Mouse (Mus musculus) limb, embryonic 14.5 days (tissue): ENCODE data around the gene Nes. TPM values are rescaled to one million over a fixed set of nuclear protein-coding genes. Genes with fewer than 3 reads are reported as not detected.
A peak's percentile ranks its signal among the peaks of the same experiment; 100 is the strongest.

Experiments
- ATAC-seq: fragments of 200-750 bp; cut with Nextera tagmentation; 2 replicates; pipeline ENCODE4 v1.8.0; 2017; ENCODE audit warnings: low read depth, moderate number of reproducible peaks, moderate TSS enrichment; ENCODE audit not compliant: low FRiP score
- DNase-seq: peaks from one replicate; pipeline ENCODE4 v3.0.0-alpha.2; 2015; ENCODE audit warnings: low spot score
- H3K27ac ChIP-seq: fragments of 300-500 bp; sonication (generic); replicated peaks from 2 replicates; pipeline ENCODE4 v1.5.1; 2014; ENCODE audit warnings: low read depth, mild to moderate bottlenecking, low read length, moderate library complexity, mixed read lengths
- H3K27me3 ChIP-seq: fragments of 300-500 bp; sonication (generic); 2 replicates; pipeline ENCODE4 v1.6.1; 2014; ENCODE audit warnings: low read length, mixed read lengths; ENCODE audit not compliant: control insufficient read depth, insufficient read depth
- H3K36me3 ChIP-seq: fragments of 300-500 bp; sonication (generic); 2 replicates; pipeline ENCODE4 v1.6.1; 2014; ENCODE audit warnings: mild to moderate bottlenecking, low read length, moderate library complexity, mixed read lengths; ENCODE audit not compliant: control insufficient read depth, insufficient read depth
- H3K4me1 ChIP-seq: fragments of 300-500 bp; sonication (generic); 2 replicates; pipeline ENCODE4 v1.6.1; 2014; ENCODE audit warnings: antibody characterized with exemption, low read length, mixed read lengths; ENCODE audit not compliant: control insufficient read depth, insufficient read depth
- H3K4me2 ChIP-seq: fragments of 300-500 bp; sonication (generic); replicated peaks from 2 replicates; pipeline ENCODE4 v1.6.1; 2014; ENCODE audit warnings: low read depth, mild to moderate bottlenecking, low read length, moderate library complexity; ENCODE audit not compliant: severe bottlenecking
- H3K4me3 ChIP-seq: fragments of 300-500 bp; sonication (generic); replicated peaks from 2 replicates; pipeline ENCODE4 v1.5.1; 2014; ENCODE audit warnings: low read length
- H3K9ac ChIP-seq: fragments of 300-500 bp; sonication (generic); 2 replicates; pipeline ENCODE4 v1.6.1; 2014; ENCODE audit warnings: mild to moderate bottlenecking, low read depth, low read length, moderate library complexity; ENCODE audit not compliant: severe bottlenecking
- H3K9me3 ChIP-seq: fragments of 300-500 bp; sonication (generic); 2 replicates; pipeline ENCODE4 v1.6.1; 2016; ENCODE audit warnings: low read length; ENCODE audit not compliant: control insufficient read depth
- POLR2A ChIP-seq: fragments of 200-500 bp; IDR thresholded peaks from 2 replicates; pipeline ENCODE4 v1.8.0; 2012; ENCODE audit warnings: inconsistent platforms, mild to moderate bottlenecking, moderate library complexity, borderline replicate concordance; ENCODE audit not compliant: insufficient read depth, insufficient read length; ENCODE audit errors: extremely low read depth
- WGBS: fragments of 180-500 bp; shearing (Covaris S2); extraction: QIAGEN DNeasy Blood & Tissue Kit; methylation state at CpG from one replicate; pipeline ENCODE4 v1.1.7; 2014; 5-methylcytosine and 5-hydroxymethylcytosine counted together
- polyA plus RNA-seq, 2 experiments: library from polyadenylated mRNA; depleted of rRNA in 1 of 2; stranded (reverse) in 1 of 2; unstranded in 1 of 2; fragments of >200 nt; fragmentation: Nextera tagmentation in 1 of 2; extraction: Ambion mirVana in 1 of 2; gene quantifications; 2 replicates each; pipeline versions ENCODE4 v1.2.1 to v1.2.3; 2012 to 2014

Gene Nes
- polyA plus RNA-seq, 2 experiments, result 28.7 to 36.0 TPM

DNA sequence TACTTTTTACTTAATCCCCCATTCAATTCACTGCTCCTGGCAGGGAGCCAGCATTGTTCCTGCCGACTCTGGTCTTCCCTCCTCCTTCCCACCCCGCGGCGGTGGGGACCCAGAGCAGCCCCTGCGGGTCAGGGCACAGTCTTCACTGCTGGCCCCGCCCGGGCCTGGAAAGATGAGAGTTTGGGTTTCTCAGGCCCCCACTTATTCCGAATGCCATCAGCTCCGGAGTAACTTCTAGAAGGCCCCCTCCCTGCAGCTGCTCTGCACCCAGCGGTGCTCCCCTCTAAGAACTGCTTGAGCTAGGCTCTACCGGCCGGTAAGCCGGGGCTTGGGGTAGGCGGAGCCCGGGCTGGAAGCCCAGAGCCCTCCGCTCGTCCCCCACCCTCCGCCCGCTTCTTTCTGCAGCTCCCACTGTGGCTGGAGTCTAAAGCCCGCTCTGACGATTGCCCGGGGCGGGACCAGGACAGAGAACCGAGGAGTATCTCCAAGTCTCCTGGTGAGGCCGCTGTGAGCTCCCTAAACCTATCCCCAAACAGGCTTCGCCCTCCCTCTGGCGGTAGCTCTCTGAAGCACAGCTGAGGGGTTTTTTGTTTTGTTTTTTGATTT lies 10.2 kb upstream of the Nes start:
- peak; percentile 98 for ATAC-seq
- no peaks in the 10 kb centered on the region for H3K9me3 ChIP-seq
- peak; percentile 60; the same call in 1 of the 2 replicates for TF ChIP-seq POLR2A
- 4% methylated on average over 23 of the region's 27 CpGs for WGBS
- H3K27ac ChIP-seq, result peak overlapping the region; percentile 92
- no peaks in the 10 kb centered on the region for H3K36me3 ChIP-seq
- H3K9ac ChIP-seq, result peak overlapping the region; percentile 51
- H3K4me3 ChIP-seq, result peak overlapping the region; percentile 33
- DNase-seq, result peak; percentile 98
- no peaks in the 10 kb centered on the region for H3K27me3 ChIP-seq
- peaks cover 29% of the 10 kb centered on the region for H3K4me1 ChIP-seq
- H3K4me2 ChIP-seq, result peak overlapping the region; percentile 47

DNA sequence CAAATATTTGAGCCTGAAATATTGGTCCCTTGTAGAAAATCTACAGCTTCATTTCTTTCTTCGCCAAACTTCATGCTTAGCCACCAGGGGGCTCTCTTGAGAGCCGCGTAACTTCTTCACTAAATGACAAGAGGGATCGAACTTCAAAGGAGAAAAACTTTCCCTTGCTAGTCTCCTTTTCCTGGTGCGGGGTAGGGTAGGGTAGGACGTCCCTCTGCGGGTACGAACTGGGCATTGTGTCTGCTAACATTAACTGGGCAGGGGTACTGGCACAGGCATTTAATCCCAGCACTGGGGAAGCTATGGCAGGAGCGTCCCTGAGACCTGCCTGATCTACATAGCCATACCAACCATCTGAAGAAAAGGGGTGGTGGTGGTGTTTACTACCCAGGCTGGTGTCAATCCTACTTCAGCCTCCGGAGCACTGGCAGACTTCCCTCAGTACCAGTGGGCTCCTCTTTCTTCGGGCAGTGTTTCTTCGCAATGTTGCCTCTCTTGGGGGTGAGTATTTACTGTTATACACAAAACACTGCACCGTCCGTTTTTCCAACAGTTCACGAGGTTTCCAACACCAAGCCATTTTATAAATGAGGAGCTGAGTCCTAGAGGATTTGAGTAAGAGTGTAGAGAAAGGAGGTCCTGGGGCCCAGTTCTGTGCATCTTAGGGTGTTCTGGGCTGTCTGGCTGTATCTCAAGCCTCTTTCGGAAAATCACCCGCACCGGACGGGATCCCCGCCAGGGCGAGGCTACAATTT lies 517 bp upstream of the Nes start:
- DNase-seq (peak; percentile 74), ATAC-seq (no peak)
- no peaks in the 10 kb centered on the region for H3K9me3 ChIP-seq
- WGBS, result under 1% methylated on average over 21 of the region's 21 CpGs
- H3K4me2 ChIP-seq, result peak overlapping the region; percentile 92
- H3K27ac ChIP-seq, result no peak overlapping the region; the same call in 1 of the 2 replicates
- H3K36me3 ChIP-seq, result no peaks in the 10 kb centered on the region
- peaks cover 26% of the 10 kb centered on the region for H3K27me3 ChIP-seq
- no peak for TF ChIP-seq POLR2A
- H3K4me3 ChIP-seq, result peak overlapping the region; percentile 48
- no peak overlapping the region for H3K9ac ChIP-seq
- peaks cover 27% of the 10 kb centered on the region for H3K4me1 ChIP-seq

DNA sequence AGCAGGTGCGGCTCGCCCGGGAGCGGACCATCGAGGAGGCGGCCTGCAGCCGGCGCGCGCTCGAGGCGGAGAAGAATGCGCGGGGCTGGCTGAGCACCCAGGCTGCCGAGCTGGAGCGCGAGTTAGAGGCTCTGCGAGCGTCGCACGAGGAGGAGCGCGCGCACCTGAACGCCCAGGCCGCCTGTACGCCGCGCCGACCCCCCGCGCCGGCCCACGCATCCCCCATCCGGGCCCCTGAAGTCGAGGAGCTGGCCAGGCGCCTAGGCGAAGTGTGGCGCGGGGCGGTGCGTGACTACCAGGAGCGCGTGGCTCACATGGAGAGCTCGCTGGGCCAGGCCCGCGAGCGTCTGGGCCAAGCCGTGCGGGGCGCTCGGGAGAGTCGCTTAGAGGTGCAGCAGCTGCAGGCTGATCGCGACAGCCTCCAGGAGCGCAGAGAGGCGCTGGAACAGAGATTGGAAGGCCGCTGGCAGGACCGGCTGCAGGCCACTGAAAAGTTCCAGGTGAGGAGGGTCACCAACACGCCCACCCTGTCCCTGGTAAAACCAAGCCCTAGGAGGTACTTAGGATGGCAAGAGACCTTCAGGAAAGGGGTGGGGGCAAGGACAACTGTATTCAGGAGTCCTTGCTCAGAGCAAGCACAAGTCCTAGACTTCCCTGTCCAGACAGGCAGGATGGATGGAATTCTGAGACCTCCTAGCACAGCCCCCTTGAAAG lies 768 bp downstream of the Nes start:
- peaks cover 27% of the 10 kb centered on the region for H3K4me1 ChIP-seq
- no peak for DNase-seq
- peak overlapping the region; percentile 48; the same call in 1 of the 2 replicates for H3K27ac ChIP-seq
- under 1% methylated on average over 41 of the region's 60 CpGs for WGBS
- H3K27me3 ChIP-seq, result peaks cover 26% of the 10 kb centered on the region
- peak overlapping the region; percentile 48 for H3K4me3 ChIP-seq
- H3K4me2 ChIP-seq, result peak overlapping the region; percentile 92
- peak overlapping the region; percentile 57 for H3K9ac ChIP-seq
- no peaks in the 10 kb centered on the region for H3K36me3 ChIP-seq
- ATAC-seq, result peak; percentile 21; the same call in 1 of the 2 replicates
- H3K9me3 ChIP-seq, result no peaks in the 10 kb centered on the region
- no peak for TF ChIP-seq POLR2A

DNA sequence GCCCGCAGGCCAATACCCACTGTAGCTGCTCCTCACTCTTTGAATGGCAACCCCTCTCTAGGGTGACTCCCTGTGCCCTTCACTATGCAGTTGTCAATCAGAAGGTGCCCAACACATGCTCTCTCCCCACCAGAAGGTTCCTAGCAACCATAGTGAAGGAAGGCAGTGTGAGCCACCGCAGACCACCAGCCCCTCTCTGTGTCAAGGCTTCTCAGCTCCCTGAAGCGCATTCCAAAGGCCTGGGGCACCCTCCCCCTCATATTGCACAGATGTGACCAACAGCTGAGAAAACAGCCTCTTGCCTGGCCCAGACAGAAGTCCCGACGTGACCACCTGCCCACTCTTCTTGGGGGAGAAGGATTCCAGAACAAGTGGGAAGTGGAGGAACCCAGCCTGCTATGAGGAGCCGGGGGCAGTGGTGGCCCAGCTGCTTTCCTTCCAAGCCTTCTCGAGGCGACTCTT lies 1.4 kb downstream of the Nes start:
- DNase-seq (no peak), ATAC-seq (peak; percentile 38)
- H3K27ac ChIP-seq, result no peak overlapping the region
- H3K4me1 ChIP-seq, result peaks cover 27% of the 10 kb centered on the region
- TF ChIP-seq POLR2A, result no peak
- peaks cover 26% of the 10 kb centered on the region for H3K27me3 ChIP-seq
- no peaks in the 10 kb centered on the region for H3K36me3 ChIP-seq
- H3K4me3 ChIP-seq, result peak overlapping the region; percentile 48
- peak overlapping the region; percentile 17; the same call in 1 of the 2 replicates for H3K9ac ChIP-seq
- 10% methylated on average over 8 of the region's 8 CpGs for WGBS
- peak overlapping the region; percentile 92 for H3K4me2 ChIP-seq
- H3K9me3 ChIP-seq, result no peaks in the 10 kb centered on the region

DNA sequence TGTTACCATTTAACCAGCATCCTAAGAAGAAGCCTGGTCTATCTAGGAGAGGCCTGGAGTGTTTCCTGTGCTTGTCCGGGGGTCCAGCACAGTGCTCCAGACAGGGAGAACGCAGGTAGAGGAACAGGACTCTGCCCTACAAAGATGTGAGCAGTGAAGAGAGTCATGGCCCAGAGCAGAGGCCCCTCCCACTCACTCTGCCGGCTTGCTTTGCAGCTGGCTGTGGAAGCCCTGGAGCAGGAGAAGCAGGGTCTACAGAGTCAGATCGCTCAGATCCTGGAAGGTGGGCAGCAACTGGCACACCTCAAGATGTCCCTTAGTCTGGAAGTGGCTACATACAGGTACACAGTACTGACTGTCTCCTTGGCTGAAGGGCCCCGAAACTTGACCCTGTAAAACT lies 1.9 kb downstream of the Nes start:
- H3K4me3 ChIP-seq, result peak overlapping the region; percentile 48
- ATAC-seq, result no peak
- no peak overlapping the region for H3K27ac ChIP-seq
- H3K9ac ChIP-seq, result peak overlapping the region; percentile 17; the same call in 1 of the 2 replicates
- H3K4me2 ChIP-seq, result peak overlapping the region; percentile 92
- 19% methylated on average over 5 of the region's 5 CpGs for WGBS
- no peaks in the 10 kb centered on the region for H3K36me3 ChIP-seq
- no peak for DNase-seq
- H3K4me1 ChIP-seq, result peaks cover 27% of the 10 kb centered on the region
- no peak for TF ChIP-seq POLR2A
- no peaks in the 10 kb centered on the region for H3K9me3 ChIP-seq
- H3K27me3 ChIP-seq, result peaks cover 26% of the 10 kb centered on the region
